Mouse (Mus musculus) fibroblast of lung, adult 2 months (primary cell): ENCODE data around the gene Pmm2.
A peak's percentile ranks its signal among the peaks of the same experiment; 100 is the strongest.

ENCODE experiments used
- DNase-seq: peaks from one replicate; pipeline ENCODE4 v3.0.0-alpha.2; 2011; ENCODE audit warnings: low read depth

Gene Pmm2

GRCm38 (mm10) chr16:8680470-8680869 is 43.0 kb downstream of the Pmm2 start, which contains the start of gene Gm5767:
TSS of gene Gm5767 (plus strand) at chr16:8680770.
- no peak for DNase-seq

- DNase-seq = no peak
Measured at GRCm38 (mm10) chr16:8685087-8685486, 47.6 kb downstream of the Pmm2 start.

GRCm38 (mm10) chr16:8686121-8686870 is 48.8 kb downstream of the Pmm2 start:
- peak; percentile 43 for DNase-seq

- DNase-seq = no peak
Measured at GRCm38 (mm10) chr16:8686871-8687535, 49.5 kb downstream of the Pmm2 start.

- DNase-seq = no peak
Measured at GRCm38 (mm10) chr16:8687559-8688112, 50.2 kb downstream of the Pmm2 start.

GRCm38 (mm10) chr16:8689979-8690656 is 52.6 kb downstream of the Pmm2 start:
- no peak for DNase-seq

GRCm38 (mm10) chr16:8691206-8691605 is 53.7 kb downstream of the Pmm2 start:
- no peak for DNase-seq

GRCm38 (mm10) chr16:8699556-8699955 is 62.1 kb downstream of the Pmm2 start:
- no peak for DNase-seq

GRCm38 (mm10) chr16:8700586-8700985 is 63.1 kb downstream of the Pmm2 start:
- DNase-seq = no peak

GRCm38 (mm10) chr16:8711998-8712397 is 74.5 kb downstream of the Pmm2 start:
- no peak for DNase-seq
